Mouse (Mus musculus): ENCODE measurements at regions not wholly inside any gene's neighbourhood (a gene's known extent, or its start where the extent isn't known, plus 50 kb on each side); places are given as distances from the start of the nearest gene placed in this dataset.

DNA sequence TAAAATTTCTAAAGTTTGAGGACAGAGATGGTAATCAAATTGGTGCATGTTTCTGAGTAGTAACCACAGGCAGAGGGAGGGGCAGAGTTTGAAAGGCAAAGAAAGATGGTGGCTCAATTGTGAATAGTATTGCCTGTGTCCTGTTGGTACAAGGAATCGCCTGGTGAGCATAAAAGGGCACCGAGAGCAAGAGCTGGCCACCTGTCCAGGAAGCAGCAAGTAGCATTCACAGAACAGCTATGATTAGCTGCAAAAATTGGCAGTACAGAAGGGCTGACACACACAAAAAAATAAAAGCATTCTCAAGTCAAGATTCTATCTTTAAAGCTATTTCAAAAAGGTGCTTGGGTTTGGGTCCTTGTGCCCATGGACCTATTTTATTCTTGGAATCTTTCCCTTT is 51.7 kb upstream of the Dusp10 start:
- H3K4me1 ChIP-seq (ENCODE audit: insufficient read depth, low read depth, low read length): no peaks in the 10 kb centered on the region
- no peak for DNase-seq (ENCODE audit: low spot score)
- TF ChIP-seq POLR2AphosphoS5 (IDR thresholded peaks at IDR 0.05; ENCODE audit: insufficient replicate concordance, low read depth, low read length) (no peak), TAL1 (conservative IDR thresholded peaks at IDR 0.05; ENCODE audit: low read depth, low read length) (no peak), GATA1 (IDR thresholded peaks at IDR 0.05; ENCODE audit: borderline replicate concordance, low read length) (no peak), GATA2 (IDR thresholded peaks at IDR 0.05; ENCODE audit: borderline replicate concordance, low read depth, low read length) (no peak), CTCF (IDR thresholded peaks at IDR 0.05; ENCODE audit: low read depth, low read length) (no peak)
- no peaks in the 10 kb centered on the region for H3K27me3 ChIP-seq (ENCODE audit: insufficient read depth, low read length)
- no peaks in the 10 kb centered on the region for H3K36me3 ChIP-seq (replicated peaks)
- no peak for ATAC-seq (ENCODE audit: extremely low read depth, insufficient number of reproducible peaks, low FRiP score, poor library complexity, severe bottlenecking)
- H3K4me3 ChIP-seq (ENCODE audit: low read depth, low read length): no peak overlapping the region
- peaks cover 26% of the 10 kb centered on the region for H3K9me3 ChIP-seq (replicated peaks)

DNA sequence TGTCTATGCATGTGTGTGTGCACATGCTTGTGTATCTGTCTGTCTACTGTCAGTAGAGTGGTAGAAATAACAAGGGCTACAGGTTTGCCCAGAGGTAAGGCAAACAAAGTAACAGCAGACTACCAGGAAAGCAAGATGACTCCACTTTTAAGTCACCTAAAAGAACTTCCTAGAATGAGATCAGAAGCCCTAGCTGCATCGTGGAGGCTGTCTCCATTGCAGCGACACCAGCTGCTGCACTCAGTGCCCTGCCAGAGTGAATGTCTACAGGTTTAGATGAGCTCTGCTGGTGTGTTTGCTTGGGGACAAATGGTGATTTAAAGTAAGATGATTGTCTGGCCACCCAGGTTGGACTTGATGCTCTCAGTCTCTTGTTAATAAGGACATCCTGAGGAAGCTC is 50.6 kb upstream of the Dusp10 start:
- TF ChIP-seq POLR2AphosphoS5 (IDR thresholded peaks at IDR 0.05; ENCODE audit: insufficient replicate concordance, low read depth, low read length) (no peak), CTCF (IDR thresholded peaks at IDR 0.05; ENCODE audit: low read depth, low read length) (no peak), GATA2 (IDR thresholded peaks at IDR 0.05; ENCODE audit: borderline replicate concordance, low read depth, low read length) (no peak), TAL1 (conservative IDR thresholded peaks at IDR 0.05; ENCODE audit: low read depth, low read length) (no peak), GATA1 (IDR thresholded peaks at IDR 0.05; ENCODE audit: borderline replicate concordance, low read length) (no peak)
- Histone ChIP-seq H3K4me1 (ENCODE audit: insufficient read depth, low read depth, low read length) (no peaks in the 10 kb centered on the region), H3K27me3 (ENCODE audit: insufficient read depth, low read length) (no peaks in the 10 kb centered on the region), H3K4me3 (ENCODE audit: low read depth, low read length) (no peak overlapping the region), H3K36me3 (replicated peaks) (no peaks in the 10 kb centered on the region), H3K9me3 (replicated peaks) (peaks cover 26% of the 10 kb centered on the region)
- DNase-seq (ENCODE audit: low spot score) (no peak), ATAC-seq (ENCODE audit: extremely low read depth, insufficient number of reproducible peaks, low FRiP score, poor library complexity, severe bottlenecking) (no peak)

- TF ChIP-seq CTCF (IDR thresholded peaks at IDR 0.05; ENCODE audit: low read depth, low read length): no peak
- TF ChIP-seq POLR2AphosphoS5 (IDR thresholded peaks at IDR 0.05; ENCODE audit: insufficient replicate concordance, low read depth, low read length): no peak
- TF ChIP-seq GATA2 (IDR thresholded peaks at IDR 0.05; ENCODE audit: borderline replicate concordance, low read depth, low read length): no peak
- TF ChIP-seq TAL1 (conservative IDR thresholded peaks at IDR 0.05; ENCODE audit: low read depth, low read length): no peak
- TF ChIP-seq GATA1 (IDR thresholded peaks at IDR 0.05; ENCODE audit: borderline replicate concordance, low read length): no peak
- Histone ChIP-seq H3K36me3 (replicated peaks) (no peaks in the 10 kb centered on the region), H3K4me3 (ENCODE audit: low read depth, low read length) (no peak overlapping the region), H3K4me1 (ENCODE audit: insufficient read depth, low read depth, low read length) (no peaks in the 10 kb centered on the region), H3K27me3 (ENCODE audit: insufficient read depth, low read length) (no peaks in the 10 kb centered on the region), H3K9me3 (replicated peaks) (peaks cover 28% of the 10 kb centered on the region)
- ATAC-seq (ENCODE audit: extremely low read depth, insufficient number of reproducible peaks, low FRiP score, poor library complexity, severe bottlenecking): no peak
- no peak for DNase-seq (ENCODE audit: low spot score)
Measured at GRCm38 (mm10) chr1:183963286-183963685, 49.8 kb upstream of the Dusp10 start.
